Mouse (Mus musculus): ENCODE results near the gene 4930539E08Rik. TPM values are rescaled to one million over a fixed set of nuclear protein-coding genes. Genes with fewer than 3 reads are reported as not detected.

4930539E08Rik gene
- polyA plus RNA-seq, 1 experiment, result 4.9 TPM

- Histone ChIP-seq H3K27me3 (ENCODE audit: control insufficient read depth, insufficient read depth, low read length) (no peaks in the 10 kb centered on the region), H3K27ac (ENCODE audit: control insufficient read depth, insufficient read depth, low read depth, low read length) (0 out of 2 replicates have a peak overlapping the region, but pooled peaks have one; percentile 13), H3K36me3 (ENCODE audit: control insufficient read depth, insufficient read depth, low read length) (no peaks in the 10 kb centered on the region), H3K4me1 (ENCODE audit: control insufficient read depth, insufficient read depth, low read length) (peaks cover 20% of the 10 kb centered on the region), H3K4me3 (ENCODE audit: control insufficient read depth, low read depth, low read length) (no peak overlapping the region; the same call in 1 of the 2 replicates)
- TF ChIP-seq CTCF (IDR thresholded peaks at IDR 0.05; ENCODE audit: control insufficient read depth, insufficient read depth, insufficient replicate concordance, low read depth, low read length) (no peak), POLR2A (IDR thresholded peaks at IDR 0.05; ENCODE audit: control insufficient read depth, low read depth, low read length) (no peak)
Measured at GRCm38 (mm10) chr17:28894050-28894767, 20.9 kb downstream of the 4930539E08Rik start.

- Histone ChIP-seq H3K27ac (ENCODE audit: control insufficient read depth, insufficient read depth, low read depth, low read length) (no peak overlapping the region), H3K27me3 (ENCODE audit: control insufficient read depth, insufficient read depth, low read length) (no peaks in the 10 kb centered on the region), H3K4me1 (ENCODE audit: control insufficient read depth, insufficient read depth, low read length) (peaks cover 18% of the 10 kb centered on the region), H3K4me3 (ENCODE audit: control insufficient read depth, low read depth, low read length) (no peak overlapping the region), H3K36me3 (ENCODE audit: control insufficient read depth, insufficient read depth, low read length) (no peaks in the 10 kb centered on the region)
- TF ChIP-seq CTCF (IDR thresholded peaks at IDR 0.05; ENCODE audit: control insufficient read depth, insufficient read depth, insufficient replicate concordance, low read depth, low read length) (no peak), POLR2A (IDR thresholded peaks at IDR 0.05; ENCODE audit: control insufficient read depth, low read depth, low read length) (no peak)
Measured at GRCm38 (mm10) chr17:28886266-28886665, 28.9 kb downstream of the 4930539E08Rik start.

- H3K27me3 ChIP-seq (ENCODE audit: control insufficient read depth, insufficient read depth, low read length), result no peaks in the 10 kb centered on the region
- no peak overlapping the region for H3K4me3 ChIP-seq (ENCODE audit: control insufficient read depth, low read depth, low read length)
- no peak overlapping the region for H3K27ac ChIP-seq (ENCODE audit: control insufficient read depth, insufficient read depth, low read depth, low read length)
- H3K36me3 ChIP-seq (ENCODE audit: control insufficient read depth, insufficient read depth, low read length), result no peaks in the 10 kb centered on the region
- TF ChIP-seq CTCF (IDR thresholded peaks at IDR 0.05; ENCODE audit: control insufficient read depth, insufficient read depth, insufficient replicate concordance, low read depth, low read length) (no peak), POLR2A (IDR thresholded peaks at IDR 0.05; ENCODE audit: control insufficient read depth, low read depth, low read length) (no peak)
- peaks cover 21% of the 10 kb centered on the region for H3K4me1 ChIP-seq (ENCODE audit: control insufficient read depth, insufficient read depth, low read length)
Measured at GRCm38 (mm10) chr17:28885231-28885630, 29.9 kb downstream of the 4930539E08Rik start.

- Histone ChIP-seq H3K4me3 (ENCODE audit: control insufficient read depth, low read depth, low read length) (no peak overlapping the region), H3K27ac (ENCODE audit: control insufficient read depth, insufficient read depth, low read depth, low read length) (no peak overlapping the region), H3K4me1 (ENCODE audit: control insufficient read depth, insufficient read depth, low read length) (peaks cover 27% of the 10 kb centered on the region), H3K27me3 (ENCODE audit: control insufficient read depth, insufficient read depth, low read length) (no peaks in the 10 kb centered on the region), H3K36me3 (ENCODE audit: control insufficient read depth, insufficient read depth, low read length) (no peaks in the 10 kb centered on the region)
- no peak for TF ChIP-seq POLR2A (IDR thresholded peaks at IDR 0.05; ENCODE audit: control insufficient read depth, low read depth, low read length)
- no peak for TF ChIP-seq CTCF (IDR thresholded peaks at IDR 0.05; ENCODE audit: control insufficient read depth, insufficient read depth, insufficient replicate concordance, low read depth, low read length)
Measured at GRCm38 (mm10) chr17:28883941-28884516, 31.1 kb downstream of the 4930539E08Rik start.

GRCm38 (mm10) chr17:28882810-28883209 is 32.3 kb downstream of the 4930539E08Rik start:
- TF ChIP-seq POLR2A (IDR thresholded peaks at IDR 0.05; ENCODE audit: control insufficient read depth, low read depth, low read length) (no peak), CTCF (IDR thresholded peaks at IDR 0.05; ENCODE audit: control insufficient read depth, insufficient read depth, insufficient replicate concordance, low read depth, low read length) (no peak)
- H3K27me3 ChIP-seq (ENCODE audit: control insufficient read depth, insufficient read depth, low read length), result no peaks in the 10 kb centered on the region
- H3K4me3 ChIP-seq (ENCODE audit: control insufficient read depth, low read depth, low read length), result no peak overlapping the region
- H3K4me1 ChIP-seq (ENCODE audit: control insufficient read depth, insufficient read depth, low read length), result peaks cover 27% of the 10 kb centered on the region
- no peak overlapping the region for H3K27ac ChIP-seq (ENCODE audit: control insufficient read depth, insufficient read depth, low read depth, low read length)
- H3K36me3 ChIP-seq (ENCODE audit: control insufficient read depth, insufficient read depth, low read length), result no peaks in the 10 kb centered on the region

- no peaks in the 10 kb centered on the region for H3K36me3 ChIP-seq (ENCODE audit: control insufficient read depth, insufficient read depth, low read length)
- H3K4me3 ChIP-seq (ENCODE audit: control insufficient read depth, low read depth, low read length), result 0 out of 2 replicates have a peak overlapping the region, but pooled peaks have one; percentile 1
- H3K27ac ChIP-seq (ENCODE audit: control insufficient read depth, insufficient read depth, low read depth, low read length), result no peak overlapping the region
- no peaks in the 10 kb centered on the region for H3K27me3 ChIP-seq (ENCODE audit: control insufficient read depth, insufficient read depth, low read length)
- TF ChIP-seq POLR2A (IDR thresholded peaks at IDR 0.05; ENCODE audit: control insufficient read depth, low read depth, low read length) (no peak), CTCF (IDR thresholded peaks at IDR 0.05; ENCODE audit: control insufficient read depth, insufficient read depth, insufficient replicate concordance, low read depth, low read length) (no peak)
- H3K4me1 ChIP-seq (ENCODE audit: control insufficient read depth, insufficient read depth, low read length), result peaks cover 27% of the 10 kb centered on the region
Measured at GRCm38 (mm10) chr17:28882316-28882715, 32.8 kb downstream of the 4930539E08Rik start.

GRCm38 (mm10) chr17:28879931-28880391 is 35.2 kb downstream of the 4930539E08Rik start:
- no peaks in the 10 kb centered on the region for H3K36me3 ChIP-seq (ENCODE audit: control insufficient read depth, insufficient read depth, low read length)
- H3K4me1 ChIP-seq (ENCODE audit: control insufficient read depth, insufficient read depth, low read length), result peaks cover 28% of the 10 kb centered on the region
- TF ChIP-seq CTCF (IDR thresholded peaks at IDR 0.05; ENCODE audit: control insufficient read depth, insufficient read depth, insufficient replicate concordance, low read depth, low read length), result peak; percentile 95
- TF ChIP-seq POLR2A (IDR thresholded peaks at IDR 0.05; ENCODE audit: control insufficient read depth, low read depth, low read length), result no peak
- H3K4me3 ChIP-seq (ENCODE audit: control insufficient read depth, low read depth, low read length), result peak overlapping the region; percentile 18; the same call in 1 of the 2 replicates
- H3K27me3 ChIP-seq (ENCODE audit: control insufficient read depth, insufficient read depth, low read length), result no peaks in the 10 kb centered on the region
- no peak overlapping the region for H3K27ac ChIP-seq (ENCODE audit: control insufficient read depth, insufficient read depth, low read depth, low read length)

Data from testis, adult 2 months (tissue).